Mouse (Mus musculus): Measurements from ENCODE around the gene Dab1. TPM values are rescaled to one million over a fixed set of nuclear protein-coding genes. Genes with fewer than 3 reads are reported as not detected.

Gene Dab1
- polyA plus RNA-seq, 1 experiment: 1.5 TPM

GRCm38 (mm10) chr4:104769602-104770001 is 1150.4 kb downstream of the Dab1 start:
- no peaks in the 10 kb centered on the region for H3K4me1 ChIP-seq (ENCODE audit: control insufficient read depth, insufficient read depth, low read length)
- H3K4me3 ChIP-seq (replicated peaks; ENCODE audit: control insufficient read depth, low read depth, low read length): no peak overlapping the region
- TF ChIP-seq POLR2A (IDR thresholded peaks at IDR 0.05; ENCODE audit: borderline replicate concordance, control insufficient read depth, low read depth, low read length) (no peak), CTCF (IDR thresholded peaks at IDR 0.05; ENCODE audit: control insufficient read depth, insufficient read depth, low read length) (no peak)
- H3K27ac ChIP-seq (ENCODE audit: control insufficient read depth, insufficient read depth, low read depth, low read length, poor library complexity): no peak overlapping the region
- WGBS: 81% methylated on average over 8 of the region's 8 CpGs

- no peak for TF ChIP-seq CTCF (IDR thresholded peaks at IDR 0.05; ENCODE audit: control insufficient read depth, insufficient read depth, low read length)
- TF ChIP-seq POLR2A (IDR thresholded peaks at IDR 0.05; ENCODE audit: borderline replicate concordance, control insufficient read depth, low read depth, low read length): no peak
Observed at GRCm38 (mm10) chr4:104770331-104770730, 1151.2 kb downstream of the Dab1 start.

GRCm38 (mm10) chr4:104775601-104776000 is 1156.4 kb downstream of the Dab1 start:
- no peak for TF ChIP-seq POLR2A (IDR thresholded peaks at IDR 0.05; ENCODE audit: borderline replicate concordance, control insufficient read depth, low read depth, low read length)
- TF ChIP-seq CTCF (IDR thresholded peaks at IDR 0.05; ENCODE audit: control insufficient read depth, insufficient read depth, low read length): no peak
- no peaks in the 10 kb centered on the region for H3K4me1 ChIP-seq (ENCODE audit: control insufficient read depth, insufficient read depth, low read length)
- H3K27ac ChIP-seq (ENCODE audit: control insufficient read depth, insufficient read depth, low read depth, low read length, poor library complexity): no peak overlapping the region
- 73% methylated on average over 3 of the region's 3 CpGs for WGBS
- no peak overlapping the region for H3K4me3 ChIP-seq (replicated peaks; ENCODE audit: control insufficient read depth, low read depth, low read length)

More at GRCm38 (mm10) chr4:104770331-104770730, 1151.2 kb downstream of the Dab1 start:
- no peaks in the 10 kb centered on the region for H3K4me1 ChIP-seq (ENCODE audit: control insufficient read depth, insufficient read depth, low read length)
- no peak overlapping the region for H3K27ac ChIP-seq (ENCODE audit: control insufficient read depth, insufficient read depth, low read depth, low read length, poor library complexity)
- no peak overlapping the region for H3K4me3 ChIP-seq (replicated peaks; ENCODE audit: control insufficient read depth, low read depth, low read length)
- WGBS: 73% methylated on average over 4 of the region's 4 CpGs

GRCm38 (mm10) chr4:104779460-104779859 is 1160.3 kb downstream of the Dab1 start:
- TF ChIP-seq CTCF (IDR thresholded peaks at IDR 0.05; ENCODE audit: control insufficient read depth, insufficient read depth, low read length) (no peak), POLR2A (IDR thresholded peaks at IDR 0.05; ENCODE audit: borderline replicate concordance, control insufficient read depth, low read depth, low read length) (no peak)
- no peak overlapping the region for H3K27ac ChIP-seq (ENCODE audit: control insufficient read depth, insufficient read depth, low read depth, low read length, poor library complexity)
- WGBS: 85% methylated on average over 5 of the region's 5 CpGs
- H3K4me3 ChIP-seq (replicated peaks; ENCODE audit: control insufficient read depth, low read depth, low read length): no peak overlapping the region
- H3K4me1 ChIP-seq (ENCODE audit: control insufficient read depth, insufficient read depth, low read length): no peaks in the 10 kb centered on the region

- no peaks in the 10 kb centered on the region for H3K4me1 ChIP-seq (ENCODE audit: control insufficient read depth, insufficient read depth, low read length)
- TF ChIP-seq CTCF (IDR thresholded peaks at IDR 0.05; ENCODE audit: control insufficient read depth, insufficient read depth, low read length) (no peak), POLR2A (IDR thresholded peaks at IDR 0.05; ENCODE audit: borderline replicate concordance, control insufficient read depth, low read depth, low read length) (no peak)
- no peak overlapping the region for H3K4me3 ChIP-seq (replicated peaks; ENCODE audit: control insufficient read depth, low read depth, low read length)
- no peak overlapping the region for H3K27ac ChIP-seq (ENCODE audit: control insufficient read depth, insufficient read depth, low read depth, low read length, poor library complexity)
- WGBS: 77% methylated on average over 3 of the region's 3 CpGs
Observed at GRCm38 (mm10) chr4:104781441-104781840, 1162.3 kb downstream of the Dab1 start.

- Histone ChIP-seq H3K4me3 (replicated peaks; ENCODE audit: control insufficient read depth, low read depth, low read length) (no peak overlapping the region), H3K4me1 (ENCODE audit: control insufficient read depth, insufficient read depth, low read length) (no peaks in the 10 kb centered on the region), H3K27ac (ENCODE audit: control insufficient read depth, insufficient read depth, low read depth, low read length, poor library complexity) (no peak overlapping the region)
- WGBS: 47% methylated on average over 4 of the region's 4 CpGs
- no peak for TF ChIP-seq CTCF (IDR thresholded peaks at IDR 0.05; ENCODE audit: control insufficient read depth, insufficient read depth, low read length)
- no peak for TF ChIP-seq POLR2A (IDR thresholded peaks at IDR 0.05; ENCODE audit: borderline replicate concordance, control insufficient read depth, low read depth, low read length)
Observed at GRCm38 (mm10) chr4:104782346-104782745, 1163.2 kb downstream of the Dab1 start.

- Histone ChIP-seq H3K4me1 (ENCODE audit: control insufficient read depth, insufficient read depth, low read length) (no peaks in the 10 kb centered on the region), H3K27ac (ENCODE audit: control insufficient read depth, insufficient read depth, low read depth, low read length, poor library complexity) (no peak overlapping the region), H3K4me3 (replicated peaks; ENCODE audit: control insufficient read depth, low read depth, low read length) (no peak overlapping the region)
- TF ChIP-seq CTCF (IDR thresholded peaks at IDR 0.05; ENCODE audit: control insufficient read depth, insufficient read depth, low read length): no peak
- WGBS: 72% methylated on average over 4 of the region's 4 CpGs
Observed at GRCm38 (mm10) chr4:104792111-104792510, 1173.0 kb downstream of the Dab1 start.
